Mouse (Mus musculus): Measurements from ENCODE around the gene Tpp2.
"Not testable (repeated sequence)": the region's sequence is repeated elsewhere in the genome, so short reads cannot be mapped to it uniquely, and the experiment has no call there.

Tpp2 gene

GRCm38 (mm10) chr1:43933488-43934415, at the start of gene Tpp2:
Gene Tpp2, plus strand, starts transcription at chr1:43933647.
- CTCF ChIA-PET = no interaction called here

- CTCF ChIA-PET = not testable (repeated sequence)
Observed at GRCm38 (mm10) chr1:43888358-43888757, 45.1 kb upstream of the Tpp2 start.

GRCm38 (mm10) chr1:43895742-43896141, 37.7 kb upstream of the Tpp2 start:
- CTCF ChIA-PET = no interaction called here

- CTCF ChIA-PET = no interaction called here
Observed at GRCm38 (mm10) chr1:43897131-43897530, 36.3 kb upstream of the Tpp2 start.

GRCm38 (mm10) chr1:43897987-43898386, 35.5 kb upstream of the Tpp2 start:
- CTCF ChIA-PET = no interaction called here

- CTCF ChIA-PET = interaction anchor here (0.6 to 1.1 kb wide), 3 partner anchors 38 to 140 kb away, joined by 3 to 6 read pairs (median 3); no protein-coding TSS in a partner anchor
Observed at GRCm38 (mm10) chr1:43898991-43899714, 34.3 kb upstream of the Tpp2 start.

GRCm38 (mm10) chr1:43902417-43902816, 31.0 kb upstream of the Tpp2 start:
- CTCF ChIA-PET = interaction anchor here (0.6 to 0.8 kb wide), 3 partner anchors 69 to 612 kb away, joined by 5 to 7 read pairs (median 5); no protein-coding TSS in a partner anchor

GRCm38 (mm10) chr1:43902855-43903254, 30.6 kb upstream of the Tpp2 start:
- CTCF ChIA-PET = interaction anchor here (0.6 to 0.8 kb wide), 3 partner anchors 68 to 612 kb away, joined by 5 to 7 read pairs (median 5); no protein-coding TSS in a partner anchor

- CTCF ChIA-PET = interaction anchor here (0.6 kb wide), 1 partner anchor 300 kb away, joined by 11 read pairs; no protein-coding TSS in a partner anchor
Observed at GRCm38 (mm10) chr1:43915428-43915827, 18.0 kb upstream of the Tpp2 start.

GRCm38 (mm10) chr1:43916854-43917253, 16.6 kb upstream of the Tpp2 start:
- CTCF ChIA-PET = no interaction called here

- CTCF ChIA-PET = no interaction called here
Observed at GRCm38 (mm10) chr1:43934416-43934810, 966 bp downstream of the Tpp2 start.

GRCm38 (mm10) chr1:43939310-43939709, 5.9 kb downstream of the Tpp2 start:
- CTCF ChIA-PET = interaction anchor here (1.3 kb wide), 1 partner anchor 38 kb away, joined by 3 read pairs; no protein-coding TSS in a partner anchor

- CTCF ChIA-PET = no interaction called here
Observed at GRCm38 (mm10) chr1:43941476-43942217, 8.2 kb downstream of the Tpp2 start.

- CTCF ChIA-PET = no interaction called here
Observed at GRCm38 (mm10) chr1:43942814-43943213, 9.4 kb downstream of the Tpp2 start.

- CTCF ChIA-PET = no interaction called here
Observed at GRCm38 (mm10) chr1:43953679-43954078, 20.2 kb downstream of the Tpp2 start.

GRCm38 (mm10) chr1:43964381-43964780, 30.9 kb downstream of the Tpp2 start:
- CTCF ChIA-PET = no interaction called here

GRCm38 (mm10) chr1:43966756-43967155, 33.3 kb downstream of the Tpp2 start:
- CTCF ChIA-PET = no interaction called here

- CTCF ChIA-PET = interaction anchor here (0.7 kb wide), 1 partner anchor 47 kb away, joined by 3 read pairs; no protein-coding TSS in a partner anchor
Observed at GRCm38 (mm10) chr1:43969361-43969760, 35.9 kb downstream of the Tpp2 start.

GRCm38 (mm10) chr1:43971089-43971488, 37.6 kb downstream of the Tpp2 start:
- CTCF ChIA-PET = interaction anchor here (0.7 kb wide), 1 partner anchor 68 kb away, joined by 7 read pairs; no protein-coding TSS in a partner anchor

GRCm38 (mm10) chr1:43996914-43997589, 63.6 kb downstream of the Tpp2 start:
- CTCF ChIA-PET = no interaction called here

GRCm38 (mm10) chr1:44004513-44004912, 71.1 kb downstream of the Tpp2 start:
- CTCF ChIA-PET = no interaction called here
